Mouse (Mus musculus): ENCODE measurements at regions not wholly inside any gene's neighbourhood (a gene's known extent, or its start where the extent isn't known, plus 50 kb on each side); places are given as distances from the start of the nearest gene placed in this dataset.

- H3K9me3 ChIP-seq (ENCODE audit: low read length), result no peaks in the 10 kb centered on the region
- TF ChIP-seq POU5F1 (IDR thresholded peaks at IDR 0.05; ENCODE audit: borderline replicate concordance, low read length), result no peak
- no peak for TF ChIP-seq NANOG (IDR thresholded peaks at IDR 0.05; ENCODE audit: borderline replicate concordance, low read length)
- no peak for TF ChIP-seq CTCF (conservative IDR thresholded peaks at IDR 0.05; ENCODE audit: low read length)
- no peaks in the 10 kb centered on the region for H3K36me3 ChIP-seq (ENCODE audit: insufficient read depth, low read length)
- H3K27me3 ChIP-seq (ENCODE audit: insufficient read depth, low read length), result peaks cover 5% of the 10 kb centered on the region
- no peak overlapping the region for H3K4me3 ChIP-seq (replicated peaks; ENCODE audit: low read length)
- H3K4me1 ChIP-seq (replicated peaks; ENCODE audit: low read depth, low read length), result peaks cover 14% of the 10 kb centered on the region
Observed at GRCm38 (mm10) chr3:138686636-138687230, 55.3 kb upstream of the Tspan5 start.

GRCm38 (mm10) chr3:138688606-138689005, 53.4 kb upstream of the Tspan5 start:
- H3K36me3 ChIP-seq (ENCODE audit: insufficient read depth, low read length), result no peaks in the 10 kb centered on the region
- no peak for TF ChIP-seq NANOG (IDR thresholded peaks at IDR 0.05; ENCODE audit: borderline replicate concordance, low read length)
- TF ChIP-seq CTCF (conservative IDR thresholded peaks at IDR 0.05; ENCODE audit: low read length), result no peak
- TF ChIP-seq POU5F1 (IDR thresholded peaks at IDR 0.05; ENCODE audit: borderline replicate concordance, low read length), result no peak
- H3K27me3 ChIP-seq (ENCODE audit: insufficient read depth, low read length), result peaks cover 10% of the 10 kb centered on the region
- no peak overlapping the region for H3K4me3 ChIP-seq (replicated peaks; ENCODE audit: low read length)
- peaks cover 26% of the 10 kb centered on the region for H3K4me1 ChIP-seq (replicated peaks; ENCODE audit: low read depth, low read length)
- H3K9me3 ChIP-seq (ENCODE audit: low read length), result no peaks in the 10 kb centered on the region

Data from E14TG2a.4 (cell line).